Mouse (Mus musculus) forebrain, embryonic 15.5 days (tissue): ENCODE measurements at regions not wholly inside any gene's neighbourhood (a gene's known extent, or its start where the extent isn't known, plus 50 kb on each side); places are given as distances from the start of the nearest gene placed in this dataset.

Source experiments
- ATAC-seq: fragments of 200-750 bp; cut with Nextera tagmentation; replicated peaks from 2 replicates; pipeline ENCODE4 v1.8.0; 2017; ENCODE audit warnings: mild to moderate bottlenecking, moderate TSS enrichment, moderate library complexity
- H3K27ac ChIP-seq: fragments of 300-500 bp; sonication (generic); replicated peaks from 2 replicates; pipeline ENCODE4 v1.5.1; 2015; ENCODE audit warnings: mild to moderate bottlenecking, inconsistent platforms
- H3K27me3 ChIP-seq: fragments of 300-500 bp; sonication (generic); 2 replicates; pipeline ENCODE4 v1.6.1; 2015; ENCODE audit warnings: inconsistent platforms
- H3K36me3 ChIP-seq: fragments of 300-500 bp; sonication (generic); 2 replicates; pipeline ENCODE4 v1.6.1; 2015; ENCODE audit warnings: mild to moderate bottlenecking, inconsistent platforms
- H3K4me1 ChIP-seq: fragments of 300-500 bp; sonication (generic); 2 replicates; pipeline ENCODE4 v1.6.1; 2015; ENCODE audit warnings: inconsistent platforms
- H3K4me2 ChIP-seq: fragments of 300-500 bp; sonication (generic); replicated peaks from 2 replicates; pipeline ENCODE4 v1.6.1; 2015; ENCODE audit warnings: mild to moderate bottlenecking, inconsistent platforms
- H3K4me3 ChIP-seq: fragments of 300-500 bp; sonication (generic); 2 replicates; pipeline ENCODE4 v1.5.1; 2015; ENCODE audit warnings: mild to moderate bottlenecking, inconsistent platforms
- H3K9ac ChIP-seq: fragments of 300-500 bp; sonication (generic); replicated peaks from 2 replicates; pipeline ENCODE4 v1.6.1; 2015; ENCODE audit warnings: mild to moderate bottlenecking, inconsistent platforms
- H3K9me3 ChIP-seq: fragments of 300-500 bp; sonication (generic); 2 replicates; pipeline ENCODE4 v1.6.1; 2016; ENCODE audit warnings: inconsistent platforms
- WGBS: fragments of 180-500 bp; shearing (Covaris S2); methylation state at CpG from one replicate; pipeline ENCODE4 v1.1.7; 2015; ENCODE audit warnings: mixed read lengths; 5-methylcytosine and 5-hydroxymethylcytosine counted together

DNA sequence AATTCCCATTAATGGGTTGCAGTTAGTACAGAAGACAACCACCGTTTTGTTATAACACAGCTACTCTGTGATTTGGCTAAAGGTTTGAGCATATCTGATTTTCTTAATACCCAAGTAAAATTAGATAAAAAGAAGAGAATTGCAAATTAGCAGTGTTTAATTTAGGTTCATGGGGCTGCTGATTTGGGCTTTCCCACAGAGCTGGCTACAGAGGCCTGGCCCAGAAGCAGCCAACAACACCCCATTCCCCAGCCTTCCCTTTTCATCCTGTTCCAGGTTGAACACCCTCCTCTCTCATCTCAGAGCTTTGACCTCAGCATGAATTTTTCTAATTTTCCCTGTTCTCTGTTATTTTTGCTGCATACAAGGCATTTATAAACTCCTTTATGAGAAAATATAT, 260.3 kb upstream of the Negr1 start:
- Histone ChIP-seq H3K4me1 (peaks cover 40% of the 10 kb centered on the region), H3K4me2 (no peak overlapping the region), H3K9me3 (no peaks in the 10 kb centered on the region), H3K27ac (no peak overlapping the region), H3K36me3 (no peaks in the 10 kb centered on the region), H3K4me3 (no peak overlapping the region), H3K9ac (no peak overlapping the region), H3K27me3 (no peaks in the 10 kb centered on the region)
- WGBS, result 32% methylated on average over 1 of the region's 1 CpGs
- ATAC-seq, result peak; percentile 72

DNA sequence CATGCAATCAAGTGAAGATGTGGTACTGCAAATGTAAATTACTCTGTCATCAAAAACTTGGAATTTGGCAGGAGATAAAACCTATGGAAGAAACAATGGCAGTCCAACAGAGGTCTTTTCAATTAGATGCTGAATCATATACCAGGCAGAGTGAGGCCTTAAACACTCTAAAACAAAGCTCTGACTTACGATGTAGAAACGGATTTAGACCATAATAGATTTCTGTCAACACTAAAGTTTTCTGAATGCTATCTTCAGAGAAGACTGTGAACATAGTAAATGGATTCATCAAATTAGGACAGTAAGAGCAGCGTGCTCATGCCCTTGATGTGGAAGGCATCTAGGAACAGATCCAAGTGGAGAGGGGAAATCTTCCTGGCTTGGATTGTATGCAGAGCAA, 259.8 kb upstream of the Negr1 start:
- peak; percentile 42 for ATAC-seq
- H3K27ac ChIP-seq, result no peak overlapping the region

DNA sequence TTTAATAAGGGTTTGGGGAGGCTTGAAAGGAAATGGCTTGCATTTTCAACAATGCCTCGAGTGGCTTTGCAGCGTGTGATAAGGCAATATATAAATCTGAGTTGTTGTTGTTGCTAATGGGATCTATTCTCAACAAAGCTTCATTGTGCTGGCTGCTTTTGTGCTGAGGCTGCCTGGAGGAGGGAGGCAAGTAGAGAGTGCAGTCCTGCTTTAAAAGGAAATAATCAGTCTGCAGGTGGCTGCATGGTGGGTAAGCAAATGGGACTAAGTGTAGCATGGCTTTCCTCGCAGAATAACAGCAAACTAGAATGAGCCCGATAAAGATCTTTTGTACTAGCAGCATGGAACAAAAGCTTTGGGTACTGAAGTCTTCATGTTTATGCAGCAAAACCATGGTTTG, 257.4 kb upstream of the Negr1 start:
- no peak overlapping the region for H3K4me3 ChIP-seq
- peaks cover 40% of the 10 kb centered on the region for H3K4me1 ChIP-seq
- no peaks in the 10 kb centered on the region for H3K36me3 ChIP-seq
- no peak overlapping the region for H3K9ac ChIP-seq
- WGBS, result 2% methylated on average over 4 of the region's 4 CpGs
- H3K27ac ChIP-seq, result no peak overlapping the region
- H3K9me3 ChIP-seq, result no peaks in the 10 kb centered on the region
- H3K4me2 ChIP-seq, result no peak overlapping the region
- ATAC-seq, result no peak
- H3K27me3 ChIP-seq, result no peaks in the 10 kb centered on the region

More for the DNA sequence above, 259.8 kb upstream of the Negr1 start:
- Histone ChIP-seq H3K4me1 (peaks cover 40% of the 10 kb centered on the region), H3K4me3 (no peak overlapping the region), H3K9ac (no peak overlapping the region), H3K9me3 (no peaks in the 10 kb centered on the region), H3K4me2 (no peak overlapping the region), H3K27me3 (no peaks in the 10 kb centered on the region), H3K36me3 (no peaks in the 10 kb centered on the region)
- WGBS, result 33% methylated on average over 3 of the region's 3 CpGs

DNA sequence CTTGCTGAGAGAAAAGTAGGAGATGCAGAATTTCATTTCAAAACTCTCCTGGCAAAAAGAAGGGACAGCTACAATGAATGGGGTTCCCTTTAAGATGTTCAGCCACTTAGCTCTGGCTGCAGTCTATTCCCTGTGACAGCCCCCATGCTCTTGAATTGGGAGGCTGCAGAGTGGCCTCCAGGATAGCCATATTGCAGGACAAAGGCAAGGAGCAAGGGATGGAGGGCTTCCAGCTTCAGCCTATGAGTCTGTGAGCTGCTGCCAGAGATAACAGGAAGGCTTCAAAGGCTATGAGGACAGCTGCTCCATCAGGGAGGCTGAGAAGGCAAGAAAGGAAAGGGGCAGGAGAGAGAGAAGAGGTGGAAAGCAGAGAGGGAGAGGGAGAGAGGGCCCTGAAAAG, 256.5 kb upstream of the Negr1 start:
- Histone ChIP-seq H3K4me3 (no peak overlapping the region), H3K4me1 (peaks cover 34% of the 10 kb centered on the region), H3K9ac (no peak overlapping the region), H3K4me2 (no peak overlapping the region), H3K27ac (no peak overlapping the region), H3K27me3 (no peaks in the 10 kb centered on the region), H3K9me3 (no peaks in the 10 kb centered on the region), H3K36me3 (no peaks in the 10 kb centered on the region)
- ATAC-seq, result 0 out of 2 replicates have a peak, but pooled peaks have one; percentile 12

DNA sequence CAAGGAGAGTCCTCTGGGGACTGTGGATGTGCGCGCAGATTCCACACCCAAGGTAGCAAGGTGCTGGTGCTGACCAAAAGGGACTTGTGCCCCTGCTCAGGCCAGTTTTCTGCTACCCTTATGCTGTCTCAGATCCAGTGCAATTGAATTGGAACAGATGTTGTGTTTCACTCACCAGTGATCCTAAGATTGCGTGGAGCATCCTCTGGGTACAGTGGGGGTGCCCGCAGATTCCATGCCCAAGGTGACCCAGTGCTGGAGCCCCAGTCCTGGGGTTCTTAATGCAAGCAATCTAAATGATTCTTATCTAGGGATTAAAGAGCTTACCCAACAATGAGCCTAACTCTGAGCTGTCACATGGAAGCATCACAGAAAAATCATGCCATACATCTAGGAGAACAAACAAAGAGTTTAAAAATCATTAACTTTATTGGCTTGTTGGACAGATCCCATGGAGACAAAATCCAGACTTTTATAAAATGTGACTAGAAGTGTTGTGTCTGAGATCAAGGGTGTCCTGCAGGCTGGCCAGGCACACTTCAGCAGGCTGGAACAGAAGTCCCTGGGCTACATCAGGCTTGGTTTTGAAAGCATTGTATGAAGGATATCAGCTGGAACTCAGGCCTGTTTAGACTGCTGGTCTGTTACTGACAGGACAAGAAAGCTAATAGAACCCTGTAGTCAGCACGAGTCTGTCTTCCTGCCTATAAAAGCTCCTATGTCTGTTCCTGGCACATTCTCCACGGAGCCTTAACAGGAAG, 226.4 kb upstream of the Negr1 start:
- WGBS, result 71% methylated on average over 6 of the region's 6 CpGs

DNA sequence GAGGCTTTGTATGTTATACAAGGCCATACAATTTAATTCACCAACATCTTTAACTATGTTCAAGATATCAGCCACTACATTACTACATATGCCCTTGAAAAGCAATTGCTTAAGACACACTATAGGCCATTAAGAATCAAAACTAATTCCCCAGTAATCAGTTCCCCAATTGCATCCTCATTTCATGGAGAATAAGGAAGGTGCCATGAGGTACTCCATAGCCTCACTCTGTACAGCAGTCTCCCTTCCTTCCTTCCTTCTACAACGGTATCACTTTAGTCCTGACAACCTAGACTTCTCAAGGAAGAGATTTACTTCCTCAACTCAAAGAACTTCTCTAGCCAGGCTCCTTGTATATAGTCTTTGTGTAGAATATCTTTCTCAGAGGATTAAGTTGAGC, 220.1 kb upstream of the Negr1 start:
- H3K4me1 ChIP-seq, result no peaks in the 10 kb centered on the region
- H3K27me3 ChIP-seq, result no peaks in the 10 kb centered on the region
- no peaks in the 10 kb centered on the region for H3K36me3 ChIP-seq
- no peak for ATAC-seq
- no peak overlapping the region for H3K4me2 ChIP-seq
- no peak overlapping the region for H3K27ac ChIP-seq
- WGBS, result 76% methylated on average over 1 of the region's 1 CpGs
- no peaks in the 10 kb centered on the region for H3K9me3 ChIP-seq
- no peak overlapping the region for H3K4me3 ChIP-seq
- no peak overlapping the region for H3K9ac ChIP-seq

More for the DNA sequence above, 226.4 kb upstream of the Negr1 start:
- Histone ChIP-seq H3K9me3 (no peaks in the 10 kb centered on the region), H3K27me3 (no peaks in the 10 kb centered on the region), H3K27ac (no peak overlapping the region), H3K4me2 (no peak overlapping the region), H3K4me3 (no peak overlapping the region), H3K9ac (no peak overlapping the region), H3K4me1 (no peaks in the 10 kb centered on the region), H3K36me3 (no peaks in the 10 kb centered on the region)
- ATAC-seq, result no peak

DNA sequence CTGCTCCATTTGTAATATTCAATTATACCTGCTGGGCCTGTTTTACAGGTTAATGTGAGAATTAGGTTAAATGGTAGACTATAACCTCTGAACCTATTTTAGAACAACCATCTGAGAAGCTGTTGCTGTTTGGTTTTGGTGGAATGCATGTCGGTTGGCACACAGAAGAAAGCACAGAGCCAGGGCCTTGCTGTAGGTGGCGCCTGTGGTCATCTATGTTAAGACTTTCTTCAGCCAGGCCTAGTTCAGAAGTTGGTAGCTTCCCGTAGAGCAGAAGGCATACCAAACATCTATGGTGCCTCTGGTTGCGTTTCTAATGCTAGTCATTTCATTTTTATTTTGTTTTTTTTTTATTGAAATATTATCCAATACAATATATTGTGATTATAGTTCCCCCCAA, 209.9 kb upstream of the Negr1 start:
- Histone ChIP-seq H3K4me1 (no peaks in the 10 kb centered on the region), H3K36me3 (no peaks in the 10 kb centered on the region), H3K4me2 (no peak overlapping the region), H3K27ac (no peak overlapping the region), H3K9ac (no peak overlapping the region), H3K9me3 (no peaks in the 10 kb centered on the region), H3K4me3 (no peak overlapping the region), H3K27me3 (no peaks in the 10 kb centered on the region)
- no peak for ATAC-seq
- 64% methylated on average over 4 of the region's 4 CpGs for WGBS

DNA sequence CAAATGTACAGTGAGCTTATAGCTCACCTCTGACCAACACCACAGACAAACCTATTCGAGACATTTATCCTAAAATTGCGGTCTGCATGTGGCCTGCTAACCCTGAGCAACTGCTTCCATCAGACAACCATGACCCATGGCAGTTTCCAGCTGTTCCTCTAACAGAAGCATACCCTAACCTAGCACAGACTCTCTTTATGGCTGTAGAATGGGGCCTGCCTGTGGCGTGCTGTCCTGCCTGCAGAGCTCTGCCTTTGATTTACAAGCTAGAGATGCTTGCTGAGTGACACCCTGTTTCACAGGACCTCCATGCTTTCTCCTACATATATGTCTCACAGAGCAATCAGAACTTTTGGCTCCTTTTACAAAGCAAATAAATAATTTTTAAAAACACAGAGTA, 208.2 kb upstream of the Negr1 start:
- Histone ChIP-seq H3K4me2 (no peak overlapping the region), H3K27ac (no peak overlapping the region), H3K4me1 (no peaks in the 10 kb centered on the region), H3K36me3 (no peaks in the 10 kb centered on the region), H3K9ac (no peak overlapping the region), H3K27me3 (no peaks in the 10 kb centered on the region), H3K9me3 (no peaks in the 10 kb centered on the region), H3K4me3 (no peak overlapping the region)
- ATAC-seq, result no peak
- 79% methylated on average over 3 of the region's 3 CpGs for WGBS

DNA sequence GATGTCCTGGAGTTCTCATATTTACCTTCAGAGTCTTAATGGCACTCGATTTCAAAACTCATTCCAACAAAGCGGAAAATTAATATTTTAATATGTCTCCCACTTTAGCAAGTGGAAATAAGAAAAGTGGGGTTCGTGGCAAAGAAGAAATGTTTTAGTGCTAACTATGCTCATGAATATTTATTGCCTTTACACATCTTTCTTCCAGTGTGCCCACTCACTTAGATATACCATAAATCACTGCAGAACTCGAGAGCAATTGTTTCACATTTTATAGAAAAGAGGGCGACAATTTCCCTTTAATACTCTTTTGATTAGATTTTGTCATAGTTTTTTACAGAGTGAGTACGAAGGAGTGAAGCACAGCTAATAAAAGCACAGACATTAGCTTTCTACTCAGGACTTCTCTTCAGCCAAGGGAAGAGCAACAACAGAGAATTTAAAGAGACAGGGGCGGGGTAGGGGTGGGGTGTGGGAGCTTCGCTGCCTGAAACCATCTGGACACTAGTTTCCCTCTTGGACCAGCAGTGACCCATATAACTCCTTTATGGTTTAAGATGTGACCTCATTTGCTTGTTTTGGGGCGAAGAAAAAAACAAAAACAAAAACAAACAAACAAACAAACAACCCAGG, 207.6 kb upstream of the Negr1 start:
- Histone ChIP-seq H3K4me2 (no peak overlapping the region), H3K9me3 (no peaks in the 10 kb centered on the region), H3K27me3 (no peaks in the 10 kb centered on the region), H3K9ac (no peak overlapping the region), H3K27ac (no peak overlapping the region), H3K36me3 (no peaks in the 10 kb centered on the region), H3K4me3 (no peak overlapping the region), H3K4me1 (no peaks in the 10 kb centered on the region)
- ATAC-seq, result no peak
- WGBS, result 68% methylated on average over 9 of the region's 9 CpGs

DNA sequence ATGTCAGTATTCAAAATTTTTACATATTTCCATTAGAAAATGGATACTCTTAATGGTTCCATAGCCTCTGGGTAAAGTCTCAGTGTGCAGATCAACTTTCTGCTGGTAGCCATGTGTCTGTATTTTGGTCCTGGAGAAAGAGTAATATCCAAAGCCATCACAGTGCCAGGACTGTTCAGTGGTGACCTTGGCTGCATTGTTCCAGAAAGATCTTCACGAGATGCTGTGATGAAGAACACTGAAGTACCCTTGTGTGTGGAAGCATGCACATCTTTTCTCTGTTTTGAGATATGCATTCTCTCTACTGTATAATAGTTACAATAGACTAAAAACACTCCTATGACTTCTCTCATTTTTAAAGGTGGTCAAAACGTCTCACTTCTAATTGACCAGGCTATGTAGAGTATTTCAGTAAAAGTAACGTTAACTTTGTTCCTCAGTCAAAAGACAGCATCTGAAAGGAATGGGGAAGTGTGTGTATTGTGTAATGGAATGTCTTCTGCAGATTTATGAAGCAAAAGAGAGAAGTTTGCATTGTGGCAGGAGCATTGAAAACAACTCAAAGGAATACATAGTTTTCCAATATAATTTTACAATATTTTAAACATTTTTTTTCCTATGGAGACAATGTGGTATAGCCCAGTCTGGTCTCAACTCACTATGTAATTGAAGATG, 192.8 kb upstream of the Negr1 start:
- Histone ChIP-seq H3K27me3 (no peaks in the 10 kb centered on the region), H3K4me1 (no peaks in the 10 kb centered on the region), H3K36me3 (no peaks in the 10 kb centered on the region), H3K4me3 (no peak overlapping the region), H3K4me2 (no peak overlapping the region), H3K27ac (no peak overlapping the region), H3K9me3 (no peaks in the 10 kb centered on the region), H3K9ac (no peak overlapping the region)
- 68% methylated on average over 3 of the region's 3 CpGs for WGBS
- ATAC-seq, result no peak

DNA sequence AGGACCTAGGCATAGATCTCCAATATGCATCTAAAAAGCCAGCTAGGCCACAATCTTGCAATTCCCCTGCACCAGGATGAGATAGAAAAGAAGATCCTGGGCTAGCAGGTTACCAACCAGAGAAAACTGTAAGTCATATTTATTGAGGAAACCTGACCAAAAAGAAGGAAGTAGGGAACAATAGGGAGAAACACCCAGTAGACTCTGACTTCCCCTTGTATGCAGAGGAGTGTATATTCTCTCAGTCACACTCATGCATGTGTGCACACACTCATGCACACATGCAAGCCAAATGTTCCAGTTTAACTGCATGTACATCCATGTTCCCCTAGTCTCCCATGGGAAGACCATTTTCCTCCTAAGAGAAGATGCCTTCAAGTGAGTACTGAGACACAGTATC, 184.9 kb upstream of the Negr1 start:
- no peak for ATAC-seq
- Histone ChIP-seq H3K36me3 (no peaks in the 10 kb centered on the region), H3K9ac (no peak overlapping the region), H3K27me3 (no peaks in the 10 kb centered on the region), H3K4me2 (no peak overlapping the region), H3K27ac (no peak overlapping the region), H3K4me1 (no peaks in the 10 kb centered on the region), H3K9me3 (no peaks in the 10 kb centered on the region), H3K4me3 (no peak overlapping the region)

DNA sequence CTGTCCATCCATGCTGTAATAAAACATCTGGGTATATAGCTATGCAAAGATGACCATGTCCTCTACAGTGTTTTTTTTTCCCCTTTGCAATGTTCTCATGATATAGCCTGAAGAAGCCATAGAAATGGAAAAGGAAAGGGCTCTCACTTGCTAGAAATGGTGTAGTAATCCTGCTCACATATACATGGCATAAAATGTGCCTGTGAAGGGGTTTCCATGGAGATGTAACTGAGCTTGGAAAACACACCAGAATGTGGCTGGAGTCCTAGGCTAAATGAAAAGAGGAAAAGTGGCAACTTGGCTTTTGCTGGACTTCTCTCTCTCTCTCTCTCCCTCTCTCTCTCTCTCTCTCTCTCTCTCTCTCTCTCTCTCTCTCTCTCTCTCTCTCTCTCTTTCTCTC, 178.7 kb upstream of the Negr1 start:
- ATAC-seq, result no peak

More for the DNA sequence above, 178.7 kb upstream of the Negr1 start:
- Histone ChIP-seq H3K36me3 (no peaks in the 10 kb centered on the region), H3K9me3 (no peaks in the 10 kb centered on the region), H3K27ac (no peak overlapping the region), H3K4me2 (no peak overlapping the region), H3K4me1 (no peaks in the 10 kb centered on the region), H3K9ac (no peak overlapping the region), H3K27me3 (no peaks in the 10 kb centered on the region), H3K4me3 (no peak overlapping the region)
